Mouse (Mus musculus) stomach, postnatal 0 days (tissue): ENCODE data around the gene Osmr. TPM values are rescaled to one million over a fixed set of nuclear protein-coding genes. Genes with fewer than 3 reads are reported as not detected.
"Not testable (repeated sequence)": the region's sequence is repeated elsewhere in the genome, so short reads cannot be mapped to it uniquely, and the experiment has no call there.

Experiments
- ATAC-seq: fragments of 200-750 bp; cut with Nextera tagmentation; 2 replicates; pipeline ENCODE4 v1.8.0; 2017; ENCODE audit not compliant: low FRiP score, low TSS enrichment
- DNase-seq: peaks from one replicate; pipeline ENCODE4 v3.0.0-alpha.2; 2016; ENCODE audit warnings: low spot score
- H3K27ac ChIP-seq: fragments of 300-500 bp; sonication (generic); replicated peaks from 2 replicates; pipeline ENCODE4 v1.5.1; 2014; ENCODE audit warnings: mild to moderate bottlenecking, control low read depth
- H3K27me3 ChIP-seq: fragments of 300-500 bp; sonication (generic); 2 replicates; pipeline ENCODE4 v1.6.1; 2014; ENCODE audit warnings: low read length; ENCODE audit not compliant: control insufficient read depth, insufficient read depth
- H3K36me3 ChIP-seq: fragments of 300-500 bp; sonication (generic); 2 replicates; pipeline ENCODE4 v1.6.1; 2014; ENCODE audit warnings: low read length, mixed read lengths; ENCODE audit not compliant: control insufficient read depth, insufficient read depth
- H3K4me1 ChIP-seq: fragments of 300-500 bp; sonication (generic); replicated peaks from 2 replicates; pipeline ENCODE4 v1.6.1; 2014; ENCODE audit warnings: antibody characterized with exemption; ENCODE audit not compliant: control insufficient read depth, insufficient read depth
- H3K4me2 ChIP-seq: fragments of 300-500 bp; sonication (generic); replicated peaks from 2 replicates; pipeline ENCODE4 v1.6.1; 2014; ENCODE audit warnings: low read depth, mild to moderate bottlenecking, control low read depth, moderate library complexity
- H3K4me3 ChIP-seq: fragments of 300-500 bp; sonication (generic); 2 replicates; pipeline ENCODE4 v1.5.1; 2014; ENCODE audit warnings: low read depth, low read length, control low read depth
- H3K9ac ChIP-seq: fragments of 300-500 bp; sonication (generic); 2 replicates; pipeline ENCODE4 v1.6.1; 2014; ENCODE audit warnings: mild to moderate bottlenecking, low read length, control low read depth, mixed read lengths
- H3K9me3 ChIP-seq: fragments of 300-500 bp; sonication (generic); 2 replicates; pipeline ENCODE4 v1.6.1; 2016; ENCODE audit warnings: low read length; ENCODE audit not compliant: control insufficient read depth
- CTCF ChIP-seq: IDR thresholded peaks from 2 replicates; pipeline ENCODE4 v1.5.1; 2016; ENCODE audit warnings: antibody characterized with exemption, low read depth, mild to moderate bottlenecking, moderate library complexity
- EP300 ChIP-seq: optimal IDR thresholded peaks from 2 replicates; pipeline ENCODE3; 2016; ENCODE audit warnings: antibody characterized with exemption
- WGBS: fragments of 180-500 bp; shearing (Covaris S2); extraction: QIAGEN DNeasy Blood & Tissue Kit; methylation state at CpG from one replicate; pipeline ENCODE4 v1.1.7; 2014; 5-methylcytosine and 5-hydroxymethylcytosine counted together
- polyA plus RNA-seq: library from polyadenylated mRNA; unstranded; fragments of >200 nt; fragmentation: Nextera tagmentation; extraction: Ambion mirVana; gene quantifications from 2 replicates; pipeline ENCODE4 v1.2.1, GENCODE M21; 2015

Osmr gene
- polyA plus RNA-seq, 1 experiment from 2014 or later: 2.5 TPM

DNA sequence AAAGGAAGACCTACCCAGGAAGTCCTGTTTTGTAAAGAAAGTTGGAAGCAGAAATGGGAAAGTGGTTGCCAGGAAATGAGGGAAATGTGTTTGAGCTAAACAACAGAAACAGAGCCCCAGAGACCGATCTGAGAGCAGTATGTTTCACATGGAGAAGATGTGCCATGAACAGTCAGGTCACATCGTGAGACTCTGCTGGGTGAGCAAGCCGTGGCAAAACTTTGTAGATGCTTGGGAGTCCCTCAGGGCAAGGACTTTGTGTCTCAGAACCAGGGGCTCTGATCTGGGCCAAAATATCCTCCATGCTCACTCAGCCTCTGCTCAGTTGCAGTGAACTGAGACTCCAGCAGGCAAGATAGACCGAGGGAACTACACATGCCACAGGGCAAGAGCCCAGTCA lies 15.9 kb downstream of the Osmr start:
- 72% methylated on average over 4 of the region's 4 CpGs for WGBS
- no peak for ATAC-seq

DNA sequence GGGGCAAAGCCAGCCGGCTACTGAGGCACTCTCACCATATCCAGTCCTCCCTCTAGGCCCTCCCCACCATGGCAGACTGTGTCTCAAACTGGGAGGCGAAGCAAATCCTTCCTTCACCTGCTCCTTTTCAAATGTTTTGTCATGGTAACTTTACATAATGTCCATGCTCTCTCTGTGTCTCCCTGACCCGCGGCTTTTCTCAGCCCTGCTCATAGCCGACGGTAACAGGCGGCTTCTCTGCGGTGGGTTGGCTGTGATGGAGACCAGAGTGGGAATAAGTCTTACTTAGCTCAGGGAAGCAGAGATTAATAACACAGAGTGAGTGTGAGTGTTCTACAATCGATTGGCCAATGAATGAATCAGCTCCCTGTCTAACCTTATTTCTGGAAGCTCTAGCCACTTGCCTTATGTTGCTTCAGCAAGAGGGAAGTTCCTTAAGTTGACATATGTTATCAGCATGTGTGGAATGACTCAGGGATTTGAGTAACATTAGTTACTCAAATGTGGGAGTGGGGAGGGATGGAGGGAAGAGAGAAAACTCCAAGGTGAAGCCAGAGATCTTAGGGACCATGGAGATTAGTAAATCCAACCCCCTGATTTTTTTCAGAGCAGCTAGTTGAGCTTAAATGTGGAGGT lies 17.4 kb downstream of the Osmr start:
- Histone ChIP-seq H3K27ac (no peak overlapping the region), H3K27me3 (no peaks in the 10 kb centered on the region), H3K4me3 (no peak overlapping the region), H3K9ac (no peak overlapping the region), H3K9me3 (no peaks in the 10 kb centered on the region), H3K36me3 (no peaks in the 10 kb centered on the region), H3K4me1 (no peaks in the 10 kb centered on the region; the same call in 1 of the 2 replicates), H3K4me2 (no peak overlapping the region)
- 89% methylated on average over 9 of the region's 9 CpGs for WGBS
- no peak for ATAC-seq
- no peak for DNase-seq
- TF ChIP-seq CTCF: no peak

More for the DNA sequence above, 15.9 kb downstream of the Osmr start:
- DNase-seq: no peak
- Histone ChIP-seq H3K9ac (no peak overlapping the region), H3K9me3 (no peaks in the 10 kb centered on the region), H3K36me3 (no peaks in the 10 kb centered on the region), H3K27ac (no peak overlapping the region), H3K4me3 (no peak overlapping the region), H3K4me1 (no peaks in the 10 kb centered on the region; the same call in 1 of the 2 replicates), H3K27me3 (no peaks in the 10 kb centered on the region), H3K4me2 (no peak overlapping the region)
- TF ChIP-seq EP300: no peak
- TF ChIP-seq CTCF: no peak

DNA sequence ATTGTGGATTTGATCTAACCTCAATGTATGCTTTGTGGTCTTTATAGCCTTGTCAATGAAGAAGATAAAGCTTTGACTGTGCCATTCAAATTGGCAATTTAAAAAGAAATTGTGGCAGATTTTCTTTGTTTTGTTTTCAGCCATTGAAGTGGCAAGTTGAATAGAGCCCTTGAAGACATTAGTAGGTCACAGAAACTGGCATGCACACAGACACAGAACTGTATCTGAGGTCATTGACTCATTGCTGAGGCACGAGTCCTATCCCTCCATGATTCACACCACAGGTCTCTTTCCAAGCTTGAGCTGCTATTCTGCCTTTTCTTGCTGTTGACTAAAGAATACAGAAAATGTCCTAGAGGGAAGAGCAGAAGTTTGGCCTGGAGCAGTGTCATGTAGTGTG lies 24.9 kb downstream of the Osmr start:
- H3K27me3 ChIP-seq: no peaks in the 10 kb centered on the region

DNA sequence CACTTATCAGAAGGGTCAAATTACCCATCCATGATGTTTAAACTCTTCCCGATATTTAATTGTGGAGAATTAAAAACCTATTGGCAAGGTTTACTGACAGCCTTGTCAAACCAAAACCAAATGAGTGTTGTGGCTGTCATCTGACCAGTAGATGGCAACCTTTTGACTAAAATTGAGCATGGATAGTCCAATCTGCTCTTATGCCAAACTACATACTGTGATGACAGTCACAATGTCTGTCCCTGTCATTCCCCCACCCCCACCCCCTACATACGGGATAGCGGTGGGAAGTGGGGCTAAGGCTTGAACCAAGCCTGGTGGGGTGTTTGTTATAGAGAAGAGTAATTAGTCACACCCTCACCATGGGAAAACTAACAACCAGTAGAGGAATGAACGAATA lies 34.6 kb downstream of the Osmr start:
- Histone ChIP-seq H3K4me2 (no peak overlapping the region), H3K9me3 (no peaks in the 10 kb centered on the region), H3K36me3 (no peaks in the 10 kb centered on the region), H3K9ac (no peak overlapping the region), H3K27me3 (no peaks in the 10 kb centered on the region), H3K27ac (no peak overlapping the region), H3K4me1 (no peaks in the 10 kb centered on the region), H3K4me3 (no peak overlapping the region)
- no peak for DNase-seq
- TF ChIP-seq CTCF: peak; percentile 79
- TF ChIP-seq EP300: no peak
- no peak for ATAC-seq
- WGBS: 39% methylated on average over 4 of the region's 4 CpGs

More for the DNA sequence above, 24.9 kb downstream of the Osmr start:
- WGBS: 51% methylated on average over 1 of the region's 1 CpGs
- TF ChIP-seq CTCF (no peak), EP300 (no peak)
- Histone ChIP-seq H3K4me3 (no peak overlapping the region), H3K36me3 (no peaks in the 10 kb centered on the region), H3K27ac (no peak overlapping the region), H3K4me1 (no peaks in the 10 kb centered on the region), H3K9me3 (no peaks in the 10 kb centered on the region), H3K4me2 (no peak overlapping the region), H3K9ac (no peak overlapping the region)
- DNase-seq: no peak
- no peak for ATAC-seq

DNA sequence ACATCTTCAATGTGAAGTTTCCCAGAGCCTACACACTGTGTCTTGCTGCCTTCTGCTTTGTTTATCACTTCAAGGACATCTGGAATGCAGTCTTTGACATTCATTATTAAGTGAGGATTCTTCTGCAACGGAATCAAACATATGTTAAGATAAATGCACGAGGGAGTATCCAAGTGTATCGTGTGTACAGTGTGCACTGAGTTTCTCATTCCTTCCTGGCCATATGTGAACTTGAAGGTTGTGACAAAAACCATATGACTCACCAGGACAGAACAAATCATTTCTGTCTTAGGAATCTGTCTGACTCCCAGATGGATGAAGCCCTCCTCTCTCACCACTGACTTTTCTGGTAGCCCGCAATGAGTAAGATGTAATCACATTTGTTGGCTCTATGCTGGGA lies 59.0 kb downstream of the Osmr start:
- no peak for DNase-seq
- no peaks in the 10 kb centered on the region for H3K36me3 ChIP-seq
- no peaks in the 10 kb centered on the region for H3K9me3 ChIP-seq
- no peak overlapping the region for H3K4me3 ChIP-seq
- no peak for TF ChIP-seq CTCF
- no peak for TF ChIP-seq EP300
- no peak overlapping the region for H3K4me2 ChIP-seq
- no peaks in the 10 kb centered on the region for H3K4me1 ChIP-seq
- no peak overlapping the region for H3K27ac ChIP-seq
- no peak for ATAC-seq
- 63% methylated on average over 4 of the region's 4 CpGs for WGBS
- no peak overlapping the region for H3K9ac ChIP-seq
- H3K27me3 ChIP-seq: no peaks in the 10 kb centered on the region

DNA sequence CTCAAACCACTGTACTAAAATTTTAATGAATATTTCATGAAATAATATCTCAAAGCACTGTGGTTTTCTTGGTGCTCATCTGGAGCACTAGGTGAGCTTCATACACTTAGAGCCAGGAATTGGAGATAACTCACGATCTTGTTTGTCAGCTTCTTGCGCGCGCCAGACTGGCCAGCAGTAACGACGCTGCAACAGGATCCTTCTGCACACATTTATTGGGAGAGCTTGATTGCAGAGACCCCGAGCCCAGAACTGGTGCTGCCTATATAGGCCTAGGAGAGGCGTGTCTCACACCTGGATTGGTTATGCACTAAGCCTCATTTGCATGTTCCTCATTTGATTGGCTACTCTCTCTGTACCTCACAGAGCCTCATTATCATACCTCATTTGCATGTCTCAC lies 73.6 kb downstream of the Osmr start:
- 98% methylated on average over 8 of the region's 8 CpGs for WGBS
- not testable (repeated sequence) for DNase-seq, H3K27ac ChIP-seq, H3K4me1 ChIP-seq, H3K9me3 ChIP-seq, ATAC-seq, H3K9ac ChIP-seq, H3K27me3 ChIP-seq, H3K4me3 ChIP-seq, H3K4me2 ChIP-seq
- H3K36me3 ChIP-seq: peaks cover 11% of the 10 kb centered on the region
